Mouse (Mus musculus) urinary bladder, postnatal 10 days (tissue): ENCODE results near the gene Sptan1.
A peak's percentile ranks its signal among the peaks of the same experiment; 100 is the strongest.
"Not testable (repeated sequence)": the region's sequence is repeated elsewhere in the genome, so short reads cannot be mapped to it uniquely, and the experiment has no call there.

Experiments
- DNase-seq: peaks from one replicate; pipeline ENCODE4 v3.0.0; 2022; ENCODE audit warnings: low spot score

Gene Sptan1

GRCm38 (mm10) chr2:30009101-30009500, 43.7 kb downstream of the Sptan1 start:
- DNase-seq: no peak

- DNase-seq: no peak
Measured at GRCm38 (mm10) chr2:30010840-30011281, 45.5 kb downstream of the Sptan1 start.

DNA sequence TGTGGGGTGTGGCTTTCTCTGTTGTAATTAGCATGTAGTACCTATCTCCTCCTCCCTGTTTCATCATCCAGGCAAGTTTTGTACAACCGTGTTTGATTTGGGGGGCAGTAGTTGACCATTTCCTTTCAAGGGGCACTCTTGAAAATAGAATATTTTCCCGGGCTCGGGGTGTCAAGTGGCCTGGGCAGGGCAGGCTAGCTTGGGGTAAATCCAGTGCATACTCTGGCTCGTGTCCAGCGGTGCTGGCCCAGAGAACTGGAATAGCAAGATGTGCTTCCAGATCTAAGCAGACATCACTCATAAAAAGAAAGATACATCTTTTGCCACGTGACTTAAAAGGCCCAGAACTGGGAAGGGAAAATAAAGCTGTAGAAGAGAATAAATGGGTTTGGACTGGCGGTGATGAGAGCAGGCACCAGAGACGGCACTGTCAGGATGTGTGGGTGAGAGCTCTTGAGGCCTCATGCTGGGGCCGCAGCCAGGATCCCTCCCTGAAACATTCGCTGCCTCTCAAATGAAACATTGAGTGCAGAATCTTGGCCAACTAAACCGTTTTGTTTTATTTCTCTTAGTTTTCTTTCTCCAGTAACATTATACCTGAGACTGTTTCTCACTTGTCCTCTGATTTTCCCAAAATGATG, 49.1 kb downstream of the Sptan1 start:
- no peak for DNase-seq

DNA sequence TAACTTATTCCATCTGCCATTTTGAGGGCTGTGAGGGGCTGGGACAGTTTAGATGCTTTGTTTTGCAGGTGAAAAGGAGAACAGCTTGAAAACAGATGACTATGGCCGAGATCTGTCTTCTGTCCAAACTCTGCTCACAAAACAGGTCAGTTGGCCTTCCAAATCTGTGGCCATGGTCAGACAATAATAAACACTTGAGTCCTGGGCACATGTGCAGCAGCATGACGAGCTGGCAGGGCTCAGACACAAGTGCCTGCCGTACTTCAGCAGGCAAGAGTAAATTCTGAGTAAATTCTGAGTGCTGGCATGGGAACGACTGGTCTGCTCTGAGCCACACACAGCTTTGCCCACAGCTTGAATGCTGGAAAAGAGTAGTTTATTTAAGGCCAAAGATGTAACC, 60.1 kb downstream of the Sptan1 start:
- no peak for DNase-seq

DNA sequence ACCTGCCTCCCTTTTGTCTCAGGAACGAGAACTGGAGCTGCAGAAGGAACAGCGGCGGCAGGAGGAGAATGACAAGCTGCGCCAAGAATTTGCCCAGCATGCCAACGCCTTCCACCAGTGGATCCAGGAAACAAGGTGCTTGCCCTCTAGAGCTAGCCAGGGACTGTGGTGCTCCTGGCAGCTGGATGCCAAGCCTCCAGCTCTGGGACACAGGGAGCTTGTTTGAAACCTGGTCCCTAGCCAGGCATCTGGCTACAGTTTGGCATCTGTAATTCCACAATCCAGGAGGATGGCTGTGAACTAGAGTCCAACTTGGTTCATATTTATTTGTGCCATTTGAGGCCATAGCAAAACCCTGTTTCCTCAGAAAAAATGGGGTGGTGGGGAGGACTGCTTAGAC, 61.6 kb downstream of the Sptan1 start:
- DNase-seq: no peak

GRCm38 (mm10) chr2:30032244-30032846, 67.0 kb downstream of the Sptan1 start:
- no peak for DNase-seq

DNA sequence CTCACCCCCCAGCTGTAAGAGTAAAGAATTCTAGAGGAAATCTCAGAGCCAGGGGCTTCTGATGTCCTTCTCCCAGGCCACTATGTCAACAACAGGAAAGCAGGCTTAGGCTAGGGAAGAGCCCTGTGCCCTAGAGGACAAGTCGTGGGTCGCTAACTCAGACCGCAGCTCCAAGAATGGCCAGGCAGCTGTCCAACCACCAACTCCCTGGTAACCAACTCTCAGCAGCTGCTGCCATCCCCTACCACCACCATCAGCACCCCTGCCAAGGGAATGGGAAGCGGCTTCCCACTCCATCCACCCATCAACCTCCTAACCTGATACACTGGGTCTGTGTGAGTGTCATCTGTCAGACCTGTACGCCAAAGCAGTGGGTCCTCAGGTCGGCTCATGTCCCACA, 67.6 kb downstream of the Sptan1 start:
- no peak for DNase-seq

GRCm38 (mm10) chr2:30037762-30038161, 72.4 kb downstream of the Sptan1 start:
- no peak for DNase-seq

GRCm38 (mm10) chr2:30038370-30038769, 73.0 kb downstream of the Sptan1 start:
- DNase-seq: no peak

- no peak for DNase-seq
Measured at GRCm38 (mm10) chr2:30039687-30040086, 74.3 kb downstream of the Sptan1 start.

DNA sequence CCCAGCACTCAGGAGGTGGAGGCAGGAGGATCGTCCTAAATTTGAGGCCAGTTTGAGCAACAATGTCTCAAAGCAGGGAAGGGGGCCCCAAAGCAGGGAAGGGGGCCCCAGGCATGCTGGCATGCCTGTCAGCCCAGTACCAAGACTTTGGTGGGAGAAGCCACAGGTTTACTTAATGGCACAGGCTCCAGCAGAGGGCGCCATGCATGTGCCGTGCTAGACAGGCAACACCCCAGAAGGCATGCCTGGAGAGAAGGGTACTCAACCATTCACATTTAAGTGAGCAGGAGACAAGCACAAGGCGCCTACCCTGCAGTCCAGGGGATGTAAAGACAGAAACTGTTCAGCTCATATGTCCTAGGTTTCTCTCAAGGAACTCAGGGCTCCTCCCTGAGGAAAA, 77.1 kb downstream of the Sptan1 start:
- peak; percentile 53 for DNase-seq

DNA sequence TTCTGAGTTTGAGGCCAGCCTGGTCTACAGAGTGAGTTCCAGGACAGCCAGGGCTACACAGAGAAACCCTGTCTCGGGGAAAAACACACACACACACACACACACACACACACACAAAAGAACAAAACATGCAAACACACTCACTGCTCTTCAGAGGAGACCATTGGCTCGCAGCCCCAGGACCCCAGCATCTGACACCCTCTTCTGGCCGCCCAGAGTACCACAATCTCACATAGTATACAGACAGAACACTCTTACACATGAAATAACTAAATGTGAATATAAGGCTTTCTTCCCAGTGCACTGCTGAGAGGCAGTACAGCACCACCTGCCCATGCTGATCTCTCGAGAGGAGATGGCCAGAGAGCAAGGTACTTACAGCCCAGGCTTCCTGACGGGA, 79.2 kb downstream of the Sptan1 start:
- DNase-seq: no peak

DNA sequence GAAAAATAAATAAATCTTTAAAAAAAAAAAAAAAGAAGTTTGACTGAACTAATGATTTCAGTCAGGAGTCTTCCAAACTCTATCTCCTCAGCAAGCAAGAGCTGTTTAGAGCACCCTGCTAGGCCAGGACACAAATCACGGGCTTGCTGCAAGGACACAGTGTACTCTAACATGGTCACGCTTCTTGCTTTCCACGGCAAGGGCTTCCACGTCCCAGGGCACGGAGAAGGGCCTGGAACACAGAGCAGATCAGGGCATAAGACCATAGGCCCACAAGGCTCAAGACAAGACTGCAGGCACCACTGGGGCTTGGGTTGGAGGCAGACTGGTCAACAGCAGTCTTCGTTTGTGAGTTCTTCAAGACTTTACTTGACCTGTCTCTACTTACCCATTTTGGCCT, 81.8 kb downstream of the Sptan1 start:
- no peak for DNase-seq

GRCm38 (mm10) chr2:30048101-30048501, 82.7 kb downstream of the Sptan1 start:
- no peak for DNase-seq

DNA sequence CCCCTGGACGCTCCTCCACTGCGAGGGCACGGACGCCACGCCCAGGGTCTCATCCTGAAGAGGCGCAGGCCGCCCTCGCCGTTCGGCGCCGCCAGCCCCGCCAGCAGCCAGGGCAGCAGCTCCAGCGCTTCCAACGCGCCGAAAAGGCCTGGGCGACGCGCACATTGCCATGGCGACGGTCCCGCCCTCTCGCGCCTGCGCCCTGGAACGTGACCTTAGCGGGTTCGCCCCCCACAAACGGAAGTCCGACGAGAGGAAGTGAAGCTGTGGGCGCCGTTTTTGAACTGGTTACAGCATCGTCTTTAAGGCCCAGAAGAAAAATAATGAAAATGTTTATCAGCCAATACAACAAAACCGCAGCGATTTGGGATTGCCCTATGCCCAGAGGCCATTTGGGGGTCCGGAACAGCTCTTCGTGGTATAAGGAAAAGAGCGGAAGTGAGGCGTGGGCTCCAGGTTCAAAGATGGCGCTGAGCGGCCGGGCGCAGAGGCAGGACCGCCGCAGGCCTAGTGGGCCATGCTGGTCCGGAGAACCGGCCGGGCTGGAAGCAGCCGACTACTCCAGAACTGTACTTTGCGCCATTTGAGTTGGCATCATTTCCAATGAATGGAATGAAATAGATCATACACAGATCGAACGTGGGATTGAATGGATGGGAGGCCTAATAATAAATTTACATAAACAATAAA, 83.5 kb downstream of the Sptan1 start, which contains the start of gene Wdr34:
Wdr34 (minus strand) TSS at position 183 of the 690 bp plus-strand sequence.
- DNase-seq: peak; percentile 97

DNA sequence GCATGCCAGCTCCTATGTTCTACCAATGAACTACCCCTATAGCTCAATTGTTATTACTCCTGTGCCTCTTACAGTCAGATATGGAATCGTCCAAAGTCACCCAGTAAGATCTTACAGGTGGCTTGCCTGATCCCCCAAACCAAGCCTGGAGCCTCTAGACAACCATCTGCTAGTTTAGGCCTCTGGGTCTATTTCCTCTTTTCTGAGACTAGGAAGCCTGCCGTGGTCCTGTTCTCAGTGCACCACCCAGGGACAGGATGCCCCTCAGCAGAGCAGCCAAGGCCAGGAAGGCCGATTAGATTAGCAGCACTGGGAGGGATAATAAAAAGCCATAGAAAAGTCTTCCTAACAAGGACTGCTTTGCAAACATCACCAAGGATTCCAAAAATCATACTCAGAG, 84.5 kb downstream of the Sptan1 start:
- DNase-seq: no peak

- DNase-seq: no peak
Measured at GRCm38 (mm10) chr2:30051992-30052761, 86.8 kb downstream of the Sptan1 start.

- DNase-seq: not testable (repeated sequence)
Measured at GRCm38 (mm10) chr2:30055310-30055709, 90.0 kb downstream of the Sptan1 start.

GRCm38 (mm10) chr2:30056736-30057135, 91.4 kb downstream of the Sptan1 start:
- no peak for DNase-seq

GRCm38 (mm10) chr2:30057223-30057904, 92.0 kb downstream of the Sptan1 start, which contains the start of gene Set:
Set (plus strand) TSS chr2:30057378.
- DNase-seq: no peak

DNA sequence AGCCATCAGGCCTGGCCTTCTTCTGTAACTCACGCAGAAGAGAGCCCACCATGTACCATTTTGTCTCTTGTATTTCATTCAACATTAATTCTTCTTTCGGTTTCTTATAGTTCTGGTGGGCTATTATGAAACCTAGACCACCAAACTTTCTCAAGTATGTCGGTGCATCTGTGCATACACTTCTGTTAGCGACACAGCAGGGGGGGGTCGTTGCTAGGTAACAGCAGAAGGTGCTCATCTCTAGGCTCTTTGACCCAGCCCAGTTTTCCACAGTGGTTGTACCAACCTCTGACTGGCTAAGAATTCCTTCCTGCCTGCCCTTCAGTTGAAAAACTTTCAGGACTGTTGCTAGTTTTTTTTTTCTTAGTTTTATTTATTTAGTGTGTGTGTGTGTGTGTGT, 93.1 kb downstream of the Sptan1 start:
- no peak for DNase-seq
